Mouse (Mus musculus) left cerebral cortex, postnatal 4 days (tissue): ENCODE measurements around the gene Abcd4. TPM values are rescaled to one million over a fixed set of nuclear protein-coding genes. Genes with fewer than 3 reads are reported as not detected.

Experiments used
- DNase-seq: peaks from one replicate; pipeline ENCODE4 v3.0.0-alpha.2; 2022
- intact Hi-C: fragments of 180-260 bp; cut with DNase I; formaldehyde crosslinking; loops from one replicate; pipeline ENCODE4 v1.15.1; 2025
- total RNA-seq, 2 experiments: library from RNA; stranded (reverse); gene quantifications; 2 replicates each; pipeline ENCODE4 v1.2.3; 2021

Abcd4 gene
- total RNA-seq, 2 experiments from 2014 or later = 10.9 to 13.5 TPM

DNA sequence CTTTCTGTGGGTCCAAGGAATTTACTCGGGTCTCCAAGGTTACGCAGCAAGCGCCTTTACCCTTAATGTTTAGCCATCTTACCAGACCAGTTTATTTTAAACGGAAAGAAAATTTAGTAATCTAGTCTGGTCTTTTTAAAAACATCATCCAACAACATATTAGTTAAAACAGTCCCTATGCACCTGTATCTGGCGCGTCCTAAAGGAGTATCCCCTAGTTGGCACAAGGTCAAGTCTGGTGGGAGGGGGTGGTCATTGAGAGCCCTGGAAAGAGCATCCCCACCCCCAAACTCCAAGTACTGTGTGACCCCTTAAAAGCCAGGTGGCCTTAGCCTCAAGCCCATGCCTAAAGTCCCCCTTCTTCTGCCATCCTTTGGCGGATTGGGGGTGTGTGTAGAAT lies 44.1 kb downstream of the Abcd4 start:
- DNase-seq = no peak
- intact Hi-C loops = no loop called here

- no peak for DNase-seq
- intact Hi-C loops = no loop called here
Observed at GRCm38 (mm10) chr12:84572341-84572720, 44.9 kb downstream of the Abcd4 start.

GRCm38 (mm10) chr12:84571466-84572340 lies 45.5 kb downstream of the Abcd4 start:
- intact Hi-C loops = no loop called here
- DNase-seq = no peak

GRCm38 (mm10) chr12:84570694-84571415 lies 46.4 kb downstream of the Abcd4 start:
- intact Hi-C loops = no loop called here
- no peak for DNase-seq

DNA sequence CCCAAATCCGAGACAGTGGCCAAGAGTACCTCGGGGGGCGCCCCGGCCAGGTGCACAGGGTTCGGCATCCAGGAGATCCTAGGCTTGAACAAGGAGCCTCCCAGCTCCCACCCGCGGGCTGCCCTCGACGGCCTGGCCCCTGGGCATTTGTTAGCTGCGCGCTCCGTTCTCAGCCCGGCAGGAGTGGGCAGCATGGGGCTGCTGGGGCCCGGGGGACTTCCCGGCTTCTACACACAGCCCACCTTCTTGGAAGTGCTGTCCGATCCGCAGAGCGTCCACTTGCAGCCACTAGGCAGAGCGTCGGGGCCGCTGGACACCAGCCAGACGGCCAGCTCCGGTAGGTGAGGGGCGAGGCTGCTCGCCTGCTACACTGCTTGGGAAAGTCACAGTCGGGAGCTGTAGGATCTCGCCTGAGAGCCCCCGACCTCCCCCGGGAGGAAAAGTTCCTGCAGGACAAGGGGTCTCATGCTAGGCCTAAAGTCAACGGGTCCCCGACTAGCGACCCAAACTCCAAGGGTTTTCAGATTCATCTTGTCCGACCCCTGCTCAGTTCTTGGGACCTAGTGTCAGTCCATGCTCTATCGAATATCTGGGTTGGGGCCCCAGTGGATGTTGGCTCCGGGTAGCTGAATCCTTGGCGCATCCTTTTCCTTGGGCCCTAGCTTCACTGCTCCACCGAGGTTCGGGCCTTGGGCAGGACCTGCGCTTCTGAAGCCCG lies 47.1 kb downstream of the Abcd4 start:
- intact Hi-C loops = no loop called here
- DNase-seq = no peak

DNA sequence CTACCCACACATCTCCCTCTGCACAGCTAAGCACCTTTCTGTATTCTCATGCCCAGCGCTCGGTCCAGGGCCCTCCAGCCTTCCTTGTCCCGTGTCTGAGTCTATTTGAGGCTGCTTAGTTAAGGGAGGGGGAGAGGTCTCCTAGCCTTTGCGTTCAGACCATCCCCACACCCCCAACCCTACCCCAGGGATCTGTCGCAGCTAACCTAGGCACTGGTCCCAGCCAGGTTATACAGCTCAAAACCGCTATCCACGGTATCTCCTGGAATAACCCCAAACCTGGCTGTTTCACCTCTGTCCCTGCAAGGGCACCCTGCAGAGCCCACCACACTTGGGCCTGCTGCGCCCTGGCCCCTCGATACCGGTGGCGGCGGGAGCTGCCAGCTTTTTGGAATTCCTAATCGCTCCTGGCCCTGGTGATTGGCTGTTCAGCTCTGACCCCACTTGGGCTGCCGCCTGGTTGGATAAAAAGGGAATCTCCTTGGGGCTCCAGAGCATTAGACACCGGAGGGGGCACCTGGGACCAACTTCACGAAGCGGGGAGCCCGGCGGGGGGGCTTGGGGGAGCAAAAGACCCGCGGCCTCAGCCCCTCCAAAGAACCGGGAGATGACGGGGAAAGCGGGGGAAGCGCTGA lies 47.8 kb downstream of the Abcd4 start, which contains the start of gene Vsx2:
TSS of gene Vsx2 (plus strand) at position 427 of the 635 bp plus-strand sequence.
- intact Hi-C loops = no loop called here
- no peak for DNase-seq

DNA sequence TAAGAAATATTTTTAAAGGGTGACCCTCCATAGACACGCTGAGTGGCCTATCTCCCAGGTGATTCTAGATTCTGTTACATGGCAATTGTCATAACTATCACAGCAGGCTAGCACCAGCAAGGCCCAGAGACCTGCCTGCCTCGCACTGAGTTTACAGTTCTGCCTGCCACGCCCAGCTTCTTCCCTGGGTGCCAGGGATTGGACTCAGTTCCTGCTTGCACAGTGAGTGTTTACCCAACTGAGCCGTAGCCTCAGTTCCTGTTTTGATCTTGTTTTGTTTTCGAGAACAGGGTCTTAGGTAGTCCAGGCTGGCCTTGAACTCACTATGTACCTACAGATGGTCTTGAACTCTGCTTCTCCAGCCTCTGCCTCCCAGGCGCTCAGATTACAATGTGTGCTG lies 49.6 kb downstream of the Abcd4 start:
- no peak for DNase-seq
- intact Hi-C loops = no loop called here

DNA sequence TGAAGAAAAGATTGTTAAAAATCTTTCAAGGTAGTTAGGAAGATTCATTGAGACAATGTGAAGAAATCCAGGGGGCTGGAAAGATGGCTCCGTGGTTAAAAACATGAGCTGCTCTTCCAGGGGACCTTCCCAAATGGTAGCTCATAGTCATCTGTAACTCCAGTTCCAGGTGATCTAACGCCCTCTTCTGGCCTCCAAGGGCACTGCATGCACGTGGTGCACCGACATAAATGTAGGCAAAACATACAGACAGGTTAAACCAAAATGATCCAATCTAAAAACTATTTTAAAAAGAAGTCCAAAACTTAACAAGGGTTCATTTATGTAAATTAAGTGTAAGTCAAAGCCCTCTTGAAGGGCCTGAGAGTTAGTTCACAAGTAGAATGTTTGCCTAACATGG lies 54.7 kb downstream of the Abcd4 start:
- no peak for DNase-seq
- intact Hi-C loops = no loop called here

DNA sequence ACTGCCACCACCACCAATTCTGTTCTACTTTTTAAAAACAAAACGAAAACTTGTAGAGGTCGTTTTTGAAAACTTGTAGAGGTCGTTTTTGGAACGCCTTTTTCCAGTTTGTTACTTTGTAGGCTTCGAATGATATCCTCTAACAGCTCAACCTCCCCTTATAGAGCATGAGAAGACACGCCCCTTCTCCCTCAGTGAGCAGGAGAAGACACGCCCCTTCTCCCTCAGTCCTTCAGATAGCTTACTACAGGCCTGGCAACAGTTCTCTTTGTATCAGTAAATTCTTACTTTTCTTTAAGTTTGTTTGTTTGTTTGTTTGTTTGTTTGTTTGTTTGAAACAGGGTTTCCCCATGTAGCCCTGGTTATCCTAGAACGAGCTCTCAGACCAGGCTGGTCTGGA lies 62.0 kb downstream of the Abcd4 start:
- intact Hi-C loops = no loop called here

More for the DNA sequence above, 62.0 kb downstream of the Abcd4 start:
- no peak for DNase-seq

Other genes with a start within 250 kb of the Abcd4 start
- 10 to 100 TPM; 15.8 to 17.0 TPM for gene Entpd5, start 208.4 kb downstream of the Abcd4 start, total RNA-seq
- gene Bbof1, start 208.3 kb downstream of the Abcd4 start, total RNA-seq = 1 to 10 TPM; 6.1 to 8.7 TPM
- gene Rnf113a2, start 200.2 kb downstream of the Abcd4 start, total RNA-seq = 10 to 100 TPM; 11.3 TPM
- 10 to 100 TPM; 25.9 to 26.2 TPM for gene Aldh6a1, start 166.4 kb downstream of the Abcd4 start, total RNA-seq
- 10 to 100 TPM; 12.7 to 15.0 TPM for gene Lin52, start 166.0 kb downstream of the Abcd4 start, total RNA-seq
- not detected for gene Vsx2, start 47.7 kb downstream of the Abcd4 start, total RNA-seq
- gene Vrtn, start 23.6 kb upstream of the Abcd4 start, total RNA-seq = not detected
- gene Syndig1l, start 81.4 kb upstream of the Abcd4 start, total RNA-seq = 10 to 100 TPM; 36.9 to 47.9 TPM
- 10 to 100 TPM; 35.4 to 35.7 TPM for gene Npc2, start 155.7 kb upstream of the Abcd4 start, total RNA-seq
- gene Isca2, start 155.8 kb upstream of the Abcd4 start, total RNA-seq = 10 to 100 TPM; 40.8 to 43.3 TPM